Mouse (Mus musculus): Measurements from ENCODE around the gene Mrpl58.

GRCm38 (mm10) chr11:115423091-115423490 is 19.5 kb downstream of the Mrpl58 start:
- TF ChIP-seq CTCF (conservative IDR thresholded peaks at IDR 0.05; ENCODE audit: low read length) (no peak), POU5F1 (IDR thresholded peaks at IDR 0.05; ENCODE audit: borderline replicate concordance, low read length) (no peak)

Data from E14TG2a.4 (cell line).